Mouse (Mus musculus) layer of hippocampus, adult 2 months (tissue): ENCODE measurements around the gene 1700029I15Rik. TPM values are rescaled to one million over a fixed set of nuclear protein-coding genes. Genes with fewer than 3 reads are reported as not detected.

Experiments
- DNase-seq, 2 experiments: peaks; one replicate each; pipeline ENCODE4 v3.0.0; 2022; ENCODE audit warnings: low spot score in 2 of 2
- H3K27ac ChIP-seq: fragments of 200-600 bp; 2 replicates; pipeline ENCODE4 v1.8.1; 2022
- H3K4me3 ChIP-seq: fragments of 200-600 bp; 2 replicates; pipeline ENCODE4 v1.8.1; 2022; ENCODE audit warnings: mild to moderate bottlenecking
- CTCF ChIP-seq: fragments of 200-600 bp; conservative IDR thresholded peaks from 2 replicates; pipeline ENCODE4 v1.8.1; 2022; ENCODE audit warnings: antibody characterized with exemption, mild to moderate bottlenecking, moderate library complexity
- total RNA-seq, 2 experiments: library from RNA; stranded (reverse); gene quantifications; 2 replicates each; pipeline ENCODE4 v1.2.3; 2021

Gene 1700029I15Rik
- total RNA-seq, 2 experiments from 2014 or later, result 4.5 to 5.0 TPM

DNA sequence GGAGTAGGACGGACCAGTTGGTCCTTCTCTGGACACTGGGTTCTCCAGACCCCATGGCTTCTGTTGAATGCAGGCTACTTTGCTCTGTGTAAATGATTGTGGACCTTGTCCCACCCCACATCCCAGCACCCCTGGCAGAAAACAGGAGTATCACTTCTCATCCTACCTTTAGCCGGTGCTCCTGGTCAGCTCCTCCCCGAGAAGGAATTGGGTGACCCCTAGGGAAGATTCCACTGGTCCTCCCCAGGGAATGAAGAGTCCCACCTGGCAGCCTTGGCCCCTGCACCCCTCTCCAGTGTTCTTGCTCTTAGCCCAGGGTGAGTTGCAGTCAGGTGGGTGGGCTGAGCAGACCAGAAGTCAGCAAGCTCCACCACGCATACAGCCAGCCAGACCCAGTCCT, 18.3 kb upstream of the 1700029I15Rik start:
- Histone ChIP-seq H3K4me3 (no peak overlapping the region), H3K27ac (no peak overlapping the region)
- TF ChIP-seq CTCF, result no peak
- no peak for DNase-seq

GRCm38 (mm10) chr2:92365568-92365967, 16.8 kb upstream of the 1700029I15Rik start:
- no peak overlapping the region for H3K27ac ChIP-seq
- no peak for DNase-seq
- H3K4me3 ChIP-seq, result no peak overlapping the region
- TF ChIP-seq CTCF, result no peak

DNA sequence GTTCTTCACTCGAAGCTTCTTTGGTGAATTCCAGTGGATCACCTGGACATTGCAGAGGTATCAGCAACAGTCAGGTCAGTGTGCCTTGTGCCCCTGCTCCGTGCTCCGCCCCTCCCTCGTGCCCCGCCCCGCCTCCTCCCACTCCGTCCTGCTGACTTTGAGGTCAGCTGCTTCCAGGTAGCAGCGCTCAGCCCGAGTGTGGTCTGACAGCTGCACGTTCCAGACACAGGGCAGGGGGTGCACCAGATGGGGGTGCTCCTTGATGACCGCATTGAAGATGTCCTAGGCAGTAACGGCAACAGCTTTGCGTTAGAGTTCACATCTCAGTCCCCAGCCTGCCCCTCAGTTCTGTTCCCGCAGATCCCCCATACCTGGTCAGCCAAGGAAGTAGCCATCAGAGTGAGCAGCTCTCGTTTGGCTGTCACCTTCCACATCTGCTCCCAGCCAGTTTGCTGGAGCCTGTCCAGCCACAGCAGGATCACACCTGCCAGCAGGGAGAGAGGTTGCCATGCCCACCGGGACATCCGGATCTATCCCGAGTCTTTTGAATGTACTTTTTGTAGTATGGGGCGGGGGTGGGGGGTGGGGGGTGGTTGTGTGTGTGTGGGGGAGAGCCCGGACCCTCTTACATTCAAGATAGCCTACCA, 14.8 kb upstream of the 1700029I15Rik start:
- TF ChIP-seq CTCF, result no peak
- Histone ChIP-seq H3K4me3 (no peak overlapping the region), H3K27ac (no peak overlapping the region)
- no peak for DNase-seq

DNA sequence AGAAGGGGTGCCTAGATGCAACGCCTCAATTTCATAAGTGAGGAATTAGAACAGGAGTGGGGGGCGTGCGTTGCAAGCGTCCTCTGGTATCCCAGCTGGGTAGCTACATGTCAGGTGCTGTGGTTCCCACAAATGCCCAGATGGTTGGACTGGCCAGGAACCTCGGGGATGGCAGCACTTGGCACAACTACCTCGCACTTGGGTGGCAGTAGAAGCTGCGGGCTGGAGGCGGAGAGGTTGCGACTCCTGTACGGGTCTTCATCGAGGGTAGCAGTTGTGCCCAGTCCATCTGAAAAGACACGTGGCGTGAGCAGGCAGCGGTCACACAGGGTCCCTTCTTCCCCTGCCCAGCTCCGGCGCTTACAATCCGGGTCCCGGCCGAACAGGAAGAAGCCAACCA, 12.0 kb upstream of the 1700029I15Rik start:
- H3K4me3 ChIP-seq, result peak overlapping the region; percentile 26; the same call in 1 of the 2 replicates
- no peak for TF ChIP-seq CTCF
- DNase-seq, result no peak
- no peak overlapping the region for H3K27ac ChIP-seq

GRCm38 (mm10) chr2:92370821-92371805, 11.2 kb upstream of the 1700029I15Rik start:
- DNase-seq, result no peak
- peak; percentile 10 for TF ChIP-seq CTCF
- Histone ChIP-seq H3K27ac (no peak overlapping the region), H3K4me3 (peak overlapping the region; percentile 26; the same call in 1 of the 2 replicates)

GRCm38 (mm10) chr2:92371971-92372690, 10.2 kb upstream of the 1700029I15Rik start:
- no peak for TF ChIP-seq CTCF
- no peak overlapping the region for H3K4me3 ChIP-seq
- H3K27ac ChIP-seq, result no peak overlapping the region
- DNase-seq, result no peak

DNA sequence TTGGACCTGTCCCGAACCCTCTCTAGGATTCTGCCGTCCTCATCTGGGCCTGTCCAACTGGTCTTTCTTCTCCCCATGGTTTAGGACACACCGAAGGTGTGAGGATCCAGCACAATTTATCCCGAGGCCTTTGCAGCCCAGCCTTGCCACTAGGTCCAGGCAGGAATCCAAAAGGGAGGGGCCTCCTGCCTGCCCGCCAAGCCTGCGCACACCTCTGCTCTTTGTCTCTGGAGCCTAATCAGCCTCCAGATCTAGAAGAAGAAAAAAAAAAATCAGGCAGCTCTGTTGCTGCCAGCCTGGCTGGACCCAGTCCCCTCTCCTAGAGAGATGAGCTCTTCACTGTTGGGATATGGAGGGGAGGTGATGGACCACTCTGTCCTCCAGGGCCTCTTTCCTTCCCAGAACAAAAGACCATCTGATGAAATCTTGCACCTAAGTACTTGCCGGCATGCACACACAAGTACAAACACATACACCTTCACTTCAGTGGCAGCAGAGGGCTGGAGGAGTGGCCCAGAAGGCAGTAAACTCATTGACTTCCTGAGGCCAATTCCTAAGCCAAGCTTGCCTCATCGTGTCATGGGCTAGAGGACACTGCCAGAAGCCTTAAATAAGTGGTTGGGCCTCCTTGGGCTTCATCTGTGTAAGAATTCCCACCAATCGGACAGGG, 9.4 kb upstream of the 1700029I15Rik start:
- Histone ChIP-seq H3K27ac (no peak overlapping the region; the same call in 1 of the 2 replicates), H3K4me3 (no peak overlapping the region)
- no peak for TF ChIP-seq CTCF
- DNase-seq, result no peak

GRCm38 (mm10) chr2:92373437-92373813, 8.9 kb upstream of the 1700029I15Rik start:
- TF ChIP-seq CTCF, result no peak
- H3K27ac ChIP-seq, result no peak overlapping the region; the same call in 1 of the 2 replicates
- DNase-seq, result no peak
- no peak overlapping the region for H3K4me3 ChIP-seq

DNA sequence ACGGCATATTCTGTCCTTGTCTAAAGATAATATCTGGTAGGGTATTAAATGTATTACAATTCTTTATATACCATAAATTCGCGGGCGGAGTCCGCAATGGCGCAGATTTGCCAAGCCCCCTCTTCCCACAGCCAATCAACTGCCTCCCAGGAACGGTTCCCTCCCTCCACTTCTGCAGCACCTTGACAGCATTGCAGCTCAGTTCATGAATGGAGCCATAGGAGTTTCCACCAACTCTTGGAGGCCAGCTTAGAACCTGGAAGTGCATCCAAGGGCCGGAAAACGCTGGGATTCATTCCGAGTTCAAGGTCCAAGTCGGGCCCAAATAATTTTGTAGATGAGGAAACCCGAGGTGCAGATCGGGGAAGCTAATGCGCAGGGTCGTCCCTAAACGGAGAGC, 7.8 kb upstream of the 1700029I15Rik start, which contains the start of the genes Pex16 and Large2:
Gene Pex16, plus strand, starts transcription at position 163 of the 400 bp plus-strand sequence.
Gene Large2, minus strand, starts transcription at position 356 of the 400 bp plus-strand sequence.
- H3K4me3 ChIP-seq, result peak within 1 kb of the TSS; percentile 94
- no peak for TF ChIP-seq CTCF
- peak within 1 kb of the TSS; percentile 93 for H3K27ac ChIP-seq
- DNase-seq, result no peak

DNA sequence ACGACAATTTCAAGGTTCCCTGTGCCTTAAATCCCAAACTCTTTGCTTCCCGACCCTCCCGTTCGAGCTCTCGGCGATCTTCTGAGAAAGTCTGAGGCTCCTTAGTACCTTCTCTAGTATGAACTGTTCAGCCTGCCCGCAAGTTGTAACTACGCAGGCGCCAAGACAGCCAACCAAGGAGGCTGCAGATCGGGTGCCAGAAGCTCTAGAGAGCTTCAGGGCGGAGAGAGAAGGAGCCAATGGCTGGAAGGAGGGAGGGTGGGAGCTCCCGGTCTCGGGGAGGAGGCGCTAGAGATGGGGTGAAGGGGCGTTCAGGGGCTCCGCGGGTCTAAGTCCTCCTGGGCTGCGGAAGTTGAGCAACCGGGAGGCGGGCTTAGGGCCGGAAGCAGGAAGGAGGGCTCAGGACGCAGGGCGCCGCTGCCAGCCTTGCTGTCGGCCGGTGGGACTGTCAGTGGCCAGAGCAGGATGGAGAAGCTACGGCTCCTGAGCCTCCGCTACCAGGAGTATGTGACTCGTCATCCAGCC, 7.2 kb upstream of the 1700029I15Rik start:
- H3K27ac ChIP-seq, result peak overlapping the region; percentile 93
- TF ChIP-seq CTCF, result peak; percentile 27
- peak overlapping the region; percentile 94 for H3K4me3 ChIP-seq
- peak; percentile 94 to 99 for DNase-seq

GRCm38 (mm10) chr2:92375788-92376187, 6.5 kb upstream of the 1700029I15Rik start:
- TF ChIP-seq CTCF, result no peak

GRCm38 (mm10) chr2:92376300-92376699, 6.0 kb upstream of the 1700029I15Rik start:
- no peak for DNase-seq
- TF ChIP-seq CTCF, result no peak
- no peak overlapping the region; the same call in 1 of the 2 replicates for H3K27ac ChIP-seq
- H3K4me3 ChIP-seq, result peak overlapping the region; percentile 94

More at GRCm38 (mm10) chr2:92375788-92376187, 6.5 kb upstream of the 1700029I15Rik start:
- Histone ChIP-seq H3K4me3 (peak overlapping the region; percentile 94), H3K27ac (peak overlapping the region; percentile 93)
- DNase-seq, result no peak
